Mouse (Mus musculus) embryonic fibroblast, embryonic 13.5 days (primary cell): Measurements from ENCODE around the gene Trim46.

Source experiments
- CTCF ChIP-seq: IDR thresholded peaks from 2 replicates; pipeline ENCODE4 v1.5.1; 2011; ENCODE audit warnings: mild to moderate bottlenecking, control low read depth, low read length, moderate library complexity, borderline replicate concordance; ENCODE audit not compliant: insufficient read depth
- POLR2A ChIP-seq: IDR thresholded peaks from 2 replicates; pipeline ENCODE4 v1.6.1; 2011; ENCODE audit warnings: low read depth, mild to moderate bottlenecking, control low read depth, low read length, moderate library complexity

DNA sequence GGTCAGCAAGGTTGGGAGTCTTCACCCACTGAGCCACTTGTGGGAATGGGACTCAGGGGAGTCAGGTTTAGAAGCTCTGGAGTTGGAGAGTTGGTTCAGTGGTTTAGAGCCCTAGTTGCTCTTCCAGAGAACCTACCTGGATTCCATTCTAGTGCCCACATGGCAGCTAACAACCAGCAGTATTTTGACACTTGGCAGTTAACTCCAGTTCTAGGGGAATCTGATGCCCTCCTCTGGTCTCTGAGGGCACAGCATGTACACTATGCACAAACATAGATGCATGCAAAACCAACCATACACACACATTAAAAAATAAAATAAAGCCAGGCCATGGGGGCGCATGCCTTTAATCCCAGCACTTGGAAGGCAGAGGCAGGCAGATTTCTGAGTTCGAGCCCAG, 52.3 kb downstream of the Trim46 start:
- TF ChIP-seq POLR2A (no peak), CTCF (no peak)
